Comparison of ENCODE assay signal across 27 mouse cellular contexts in genomic region chr2:180147379-180147778, GRCm38 (mm10). TPM values are rescaled to one million over a fixed set of nuclear protein-coding genes. Genes with fewer than 3 reads are reported as not detected.
A peak's percentile ranks its signal among the peaks of the same experiment; 100 is the strongest.
DNase-seq lines count a peak whose midpoint lies in the region; ATAC-seq and TF ChIP-seq lines count a peak whose summit lies in the region.
"Had no signal": no experiment of that assay in that cellular context is flagged by ENCODE, and none has a peak within 500 bp of the region (broad histone marks: within the 10 kb centered on the region; RNA-seq: fewer than 3 reads in every experiment).

No protein-coding gene starts in this region.

- peak; percentile 12 for DNase-seq in forebrain, postnatal 0 days
- DNase-seq in forebrain, embryonic 11.5 days (ENCODE audit: low spot score), result no peak
- no peak for DNase-seq in heart, adult 8-10 months (ENCODE audit: low spot score)
- peak; percentile 50 to 57 for DNase-seq in cerebellum, postnatal 25 days
- DNase-seq in heart, postnatal 0 days (ENCODE audit: low spot score), result no peak
- no peak for DNase-seq in embryonic facial prominence, embryonic 10.5 days (ENCODE audit: low spot score)
- DNase-seq in adrenal gland, postnatal 4 days (ENCODE audit: low spot score in 2 of 2), result no peak
- DNase-seq: adrenal gland, postnatal 14 days; embryo, embryonic 11 days; layer of hippocampus, postnatal 36 days; thymus, postnatal 25 days had no signal

- no peak for TF ChIP-seq CTCF in forebrain, postnatal 0 days (IDR thresholded peaks at IDR 0.05; ENCODE audit: low read depth)
- no peak for TF ChIP-seq CTCF in heart, postnatal 0 days (IDR thresholded peaks at IDR 0.05; ENCODE audit: low read depth)

- no peak for TF ChIP-seq EP300 in heart, postnatal 0 days (IDR thresholded peaks at IDR 0.05; ENCODE audit: low read depth)

- no peak overlapping the region for H3K4me2 ChIP-seq in forebrain, postnatal 0 days (ENCODE audit: low read depth)
- H3K4me2 ChIP-seq in forebrain, embryonic 11.5 days (ENCODE audit: low read depth, low read length, severe bottlenecking), result no peak overlapping the region
- no peak overlapping the region; the same call in 1 of the 2 replicates for H3K4me2 ChIP-seq in heart, embryonic 13.5 days
- no peak overlapping the region for H3K4me2 ChIP-seq in heart, postnatal 0 days (ENCODE audit: low read depth, low read length)
- H3K4me2 ChIP-seq: forebrain, embryonic 12.5 days; hindbrain, embryonic 15.5 days; kidney, embryonic 15.5 days; limb, embryonic 13.5 days; midbrain, embryonic 15.5 days had no signal

- 0 out of 2 replicates have a peak, but pooled peaks have one; percentile 36 for ATAC-seq in forebrain, postnatal 0 days
- no peak for ATAC-seq in forebrain, embryonic 11.5 days (replicated peaks; ENCODE audit: low FRiP score)
- ATAC-seq in heart, embryonic 13.5 days (ENCODE audit: extremely low read depth, insufficient number of reproducible peaks, low FRiP score, low TSS enrichment), result no peak
- ATAC-seq in heart, postnatal 0 days (ENCODE audit: insufficient read depth, low read depth), result peak; percentile 54; the same call in 1 of the 2 replicates
- ATAC-seq: activated CD4-positive, CD25-positive, alpha-beta regulatory T cell, adult 4 months; intestine, embryonic 16.5 days; midbrain, embryonic 15.5 days; Patski had no signal

- 71% methylated on average over 6 of the region's 6 CpGs for WGBS in forebrain, postnatal 0 days
- 89% methylated on average over 6 of the region's 6 CpGs for WGBS in forebrain, embryonic 11.5 days
- WGBS in heart, embryonic 13.5 days, result 55% methylated on average over 6 of the region's 6 CpGs
- 29% methylated on average over 6 of the region's 6 CpGs for WGBS in heart, postnatal 0 days
- WGBS in embryonic facial prominence, embryonic 10.5 days, result 89% methylated on average over 6 of the region's 6 CpGs

- no peak overlapping the region for H3K27ac ChIP-seq in forebrain, postnatal 0 days (ENCODE audit: low read depth, low read length)
- no peak overlapping the region for H3K27ac ChIP-seq in forebrain, embryonic 11.5 days (ENCODE audit: low read depth, low read length)
- H3K27ac ChIP-seq in heart, embryonic 13.5 days (replicated peaks), result peak overlapping the region; percentile 76
- H3K27ac ChIP-seq in heart, postnatal 0 days (ENCODE audit: low read depth), result peak overlapping the region; percentile 36
- no peak overlapping the region for H3K27ac ChIP-seq in embryonic facial prominence, embryonic 10.5 days (replicated peaks)
- H3K27ac ChIP-seq: forebrain, embryonic 12.5 days; hindbrain, embryonic 15.5 days; kidney, embryonic 15.5 days; limb, embryonic 13.5 days; liver, embryonic 14.5 days; midbrain, embryonic 15.5 days had no signal

- H3K36me3 ChIP-seq in forebrain, postnatal 0 days (ENCODE audit: insufficient read depth), result peaks cover 72% of the 10 kb centered on the region
- no peaks in the 10 kb centered on the region; the same call in 1 of the 2 replicates for H3K36me3 ChIP-seq in forebrain, embryonic 11.5 days (ENCODE audit: control insufficient read depth, insufficient read depth, low read length)
- peaks cover 83% of the 10 kb centered on the region for H3K36me3 ChIP-seq in heart, embryonic 13.5 days
- H3K36me3 ChIP-seq in heart, postnatal 0 days (replicated peaks; ENCODE audit: control insufficient read depth, insufficient read depth, low read length), result peaks cover 71% of the 10 kb centered on the region
- H3K36me3 ChIP-seq in embryonic facial prominence, embryonic 10.5 days (replicated peaks), result peaks cover 73% of the 10 kb centered on the region

- no peak overlapping the region for H3K9ac ChIP-seq in forebrain, postnatal 0 days
- H3K9ac ChIP-seq in forebrain, embryonic 11.5 days (ENCODE audit: low read length), result no peak overlapping the region
- H3K9ac ChIP-seq in heart, embryonic 13.5 days, result peak overlapping the region; percentile 28
- H3K9ac ChIP-seq in heart, postnatal 0 days (replicated peaks; ENCODE audit: low read depth, low read length), result no peak overlapping the region
- H3K9ac ChIP-seq: forebrain, embryonic 12.5 days; hindbrain, embryonic 15.5 days; kidney, embryonic 15.5 days; limb, embryonic 13.5 days; liver, embryonic 14.5 days; midbrain, embryonic 15.5 days had no signal

- H3K4me1 ChIP-seq in forebrain, postnatal 0 days (ENCODE audit: insufficient read depth), result no peaks in the 10 kb centered on the region
- H3K4me1 ChIP-seq in forebrain, embryonic 11.5 days (replicated peaks; ENCODE audit: control insufficient read depth, insufficient read depth, low read length), result no peaks in the 10 kb centered on the region
- H3K4me1 ChIP-seq in heart, embryonic 13.5 days, result peaks cover 11% of the 10 kb centered on the region
- peaks cover 7% of the 10 kb centered on the region for H3K4me1 ChIP-seq in heart, postnatal 0 days (ENCODE audit: control insufficient read depth, insufficient read depth)
- no peaks in the 10 kb centered on the region for H3K4me1 ChIP-seq in embryonic facial prominence, embryonic 10.5 days
- H3K4me1 ChIP-seq: forebrain, embryonic 12.5 days; hindbrain, embryonic 15.5 days; kidney, embryonic 15.5 days; limb, embryonic 13.5 days; midbrain, embryonic 15.5 days had no signal

- no peak overlapping the region for H3K4me3 ChIP-seq in forebrain, postnatal 0 days (ENCODE audit: low read depth, low read length)
- no peak overlapping the region for H3K4me3 ChIP-seq in forebrain, embryonic 11.5 days (ENCODE audit: low read depth, low read length)
- H3K4me3 ChIP-seq in heart, embryonic 13.5 days, result no peak overlapping the region
- H3K4me3 ChIP-seq in heart, postnatal 0 days (ENCODE audit: low read depth, low read length), result no peak overlapping the region
- H3K4me3 ChIP-seq in embryonic facial prominence, embryonic 10.5 days, result no peak overlapping the region
- H3K4me3 ChIP-seq: forebrain, embryonic 12.5 days; hindbrain, embryonic 15.5 days; kidney, embryonic 15.5 days; limb, embryonic 13.5 days; midbrain, embryonic 15.5 days had no signal

- H3K9me3 ChIP-seq in forebrain, postnatal 0 days (ENCODE audit: low read length), result no peaks in the 10 kb centered on the region
- H3K9me3 ChIP-seq in forebrain, embryonic 11.5 days (ENCODE audit: control insufficient read depth, low read length), result no peaks in the 10 kb centered on the region
- no peaks in the 10 kb centered on the region for H3K9me3 ChIP-seq in heart, embryonic 13.5 days
- no peaks in the 10 kb centered on the region for H3K9me3 ChIP-seq in heart, postnatal 0 days (replicated peaks; ENCODE audit: control insufficient read depth, low read length)
- no peaks in the 10 kb centered on the region for H3K9me3 ChIP-seq in embryonic facial prominence, embryonic 10.5 days
- H3K9me3 ChIP-seq: forebrain, embryonic 12.5 days; hindbrain, embryonic 15.5 days; kidney, embryonic 15.5 days; limb, embryonic 13.5 days; midbrain, embryonic 15.5 days had no signal

- H3K27me3 ChIP-seq in forebrain, postnatal 0 days (ENCODE audit: insufficient read depth, low read length), result no peaks in the 10 kb centered on the region
- no peaks in the 10 kb centered on the region for H3K27me3 ChIP-seq in forebrain, embryonic 11.5 days (ENCODE audit: control insufficient read depth, insufficient read depth, low read length)
- H3K27me3 ChIP-seq in heart, embryonic 13.5 days (replicated peaks), result no peaks in the 10 kb centered on the region
- H3K27me3 ChIP-seq in heart, postnatal 0 days (ENCODE audit: control insufficient read depth, insufficient read depth, low read length), result no peaks in the 10 kb centered on the region
- no peaks in the 10 kb centered on the region for H3K27me3 ChIP-seq in embryonic facial prominence, embryonic 10.5 days (replicated peaks; ENCODE audit: low read depth, poor library complexity, severe bottlenecking)
- H3K27me3 ChIP-seq: forebrain, embryonic 12.5 days; hindbrain, embryonic 15.5 days; kidney, embryonic 15.5 days; limb, embryonic 13.5 days; midbrain, embryonic 15.5 days; Patski had no signal

RNA-seq across cellular contexts. Expression of gene Adrm1, which starts 23.9 kb away (rescaled TPM):
- 133 and 168 TPM in 2 replicates for total RNA-seq in forebrain, postnatal 0 days (2014; rRNA removed)
- 219 and 222 TPM in 2 replicates for polyA plus RNA-seq in forebrain, postnatal 0 days (2015; fragmentation: Nextera tagmentation; extraction: Ambion mirVana)
- polyA plus RNA-seq in forebrain, embryonic 11.5 days (2014; fragmentation: Nextera tagmentation; extraction: Ambion mirVana), result 200 and 207 TPM in 2 replicates
- 150 and 155 TPM in 2 replicates for polyA plus RNA-seq in heart, embryonic 13.5 days (2015; fragmentation: Nextera tagmentation; extraction: Ambion mirVana)
- 10 to 100 TPM; 80.8 to 93.9 (median 90.0) TPM for total RNA-seq in heart, adult 8-10 months (2022)
- 74.5 and 115 TPM in 2 replicates for total RNA-seq in heart, postnatal 0 days (2014; rRNA removed; ENCODE audit: low replicate concordance)
- 130 and 156 TPM in 2 replicates for polyA plus RNA-seq in heart, postnatal 0 days (2015; fragmentation: Nextera tagmentation; extraction: Ambion mirVana)
- 264 and 272 TPM in 2 replicates for polyA plus RNA-seq in embryonic facial prominence, embryonic 10.5 days (2016; fragmentation: Nextera tagmentation; extraction: Ambion mirVana)
- 100 to 1,000 TPM; 128 to 136 TPM for total RNA-seq in adrenal gland, postnatal 4 days (2021)

RNA-seq across cellular contexts. Expression of gene Osbpl2, which starts 28.3 kb away (rescaled TPM):
- 63.0 and 64.2 TPM in 2 replicates for total RNA-seq in forebrain, postnatal 0 days (2014; rRNA removed)
- polyA plus RNA-seq in forebrain, postnatal 0 days (2015; fragmentation: Nextera tagmentation; extraction: Ambion mirVana), result 61.0 and 69.8 TPM in 2 replicates
- 40.9 and 43.8 TPM in 2 replicates for polyA plus RNA-seq in forebrain, embryonic 11.5 days (2014; fragmentation: Nextera tagmentation; extraction: Ambion mirVana)
- polyA plus RNA-seq in heart, embryonic 13.5 days (2015; fragmentation: Nextera tagmentation; extraction: Ambion mirVana), result 34.1 and 37.8 TPM in 2 replicates
- total RNA-seq in heart, adult 8-10 months (2022), result 10 to 100 TPM; 38.2 to 44.9 (median 39.7) TPM
- total RNA-seq in heart, postnatal 0 days (2014; rRNA removed; ENCODE audit: low replicate concordance), result 22.0 and 30.2 TPM in 2 replicates
- 32.4 and 34.4 TPM in 2 replicates for polyA plus RNA-seq in heart, postnatal 0 days (2015; fragmentation: Nextera tagmentation; extraction: Ambion mirVana)
- 23.6 and 24.9 TPM in 2 replicates for polyA plus RNA-seq in embryonic facial prominence, embryonic 10.5 days (2016; fragmentation: Nextera tagmentation; extraction: Ambion mirVana)
- 10 to 100 TPM; 35.1 to 37.2 TPM for total RNA-seq in adrenal gland, postnatal 4 days (2021)

RNA-seq across cellular contexts. Expression of gene Hrh3, which starts 43.1 kb away (rescaled TPM):
- 11.3 and 13.3 TPM in 2 replicates for total RNA-seq in forebrain, postnatal 0 days (2014; rRNA removed)
- 4.6 and 6.1 TPM in 2 replicates for polyA plus RNA-seq in forebrain, postnatal 0 days (2015; fragmentation: Nextera tagmentation; extraction: Ambion mirVana)
- 0.95 and 1.1 TPM in 2 replicates for polyA plus RNA-seq in forebrain, embryonic 11.5 days (2014; fragmentation: Nextera tagmentation; extraction: Ambion mirVana)
- polyA plus RNA-seq in heart, embryonic 13.5 days (2015; fragmentation: Nextera tagmentation; extraction: Ambion mirVana), result not detected in 2 replicates
- total RNA-seq in heart, adult 8-10 months (2022), result under 1 TPM in 1 of 4 experiments, not detected in 3; 0.22 TPM
- not detected in 2 replicates for total RNA-seq in heart, postnatal 0 days (2014; rRNA removed; ENCODE audit: low replicate concordance)
- polyA plus RNA-seq in heart, postnatal 0 days (2015; fragmentation: Nextera tagmentation; extraction: Ambion mirVana), result not detected in 2 replicates
- 0.49 and 0.67 TPM in 2 replicates for polyA plus RNA-seq in embryonic facial prominence, embryonic 10.5 days (2016; fragmentation: Nextera tagmentation; extraction: Ambion mirVana)
- under 1 TPM; 0.28 to 0.48 TPM for total RNA-seq in adrenal gland, postnatal 4 days (2021)
- total RNA-seq: adrenal gland, postnatal 14 days; gastrocnemius, adult 18-20 months; megakaryocyte progenitor cell, adult 5-6 weeks; neutrophil, adult 5-6 weeks had no signal
- polyA plus RNA-seq: activated CD4-positive, CD25-positive, alpha-beta regulatory T cell, adult 4 months; kidney, embryonic 15.5 days; limb, embryonic 13.5 days; liver, embryonic 14.5 days; lung, embryonic 16.5 days; spleen, adult 2 months; stomach, embryonic 16.5 days had no signal

Comparison
In these comparisons a context has a peak if more than half of its experiments do, and no peak if none do; other contexts are left out.
1. ATAC-seq: peak in forebrain, postnatal 0 days (single experiment) and heart, postnatal 0 days (single experiment); none in forebrain, embryonic 11.5 days (single experiment) and heart, embryonic 13.5 days (single experiment).
2. DNase-seq: peak in forebrain, postnatal 0 days (single experiment) and cerebellum, postnatal 25 days (2 of 2); none in forebrain, embryonic 11.5 days (single experiment), heart, adult 8-10 months (single experiment), heart, postnatal 0 days (single experiment), embryonic facial prominence, embryonic 10.5 days (single experiment) and adrenal gland, postnatal 4 days (0 of 2).
3. H3K27ac ChIP-seq: peak in heart, embryonic 13.5 days (single experiment) and heart, postnatal 0 days (single experiment); none in forebrain, postnatal 0 days (single experiment), forebrain, embryonic 11.5 days (single experiment) and embryonic facial prominence, embryonic 10.5 days (single experiment).